Mouse (Mus musculus) lung, embryonic 15.5 days (tissue): ENCODE data around the gene Psmd8. TPM values are rescaled to one million over a fixed set of nuclear protein-coding genes. Genes with fewer than 3 reads are reported as not detected.
A peak's percentile ranks its signal among the peaks of the same experiment; 100 is the strongest.

Experiments
- ATAC-seq: fragments of 200-750 bp; cut with Nextera tagmentation; 2 replicates; pipeline ENCODE4 v1.8.0; 2017; ENCODE audit warnings: moderate number of reproducible peaks, borderline replicate concordance; ENCODE audit not compliant: low FRiP score, low TSS enrichment; ENCODE audit errors: extremely low read depth
- H3K27ac ChIP-seq: fragments of 300-500 bp; sonication (generic); 2 replicates; pipeline ENCODE4 v1.5.1; 2015; ENCODE audit warnings: moderate library complexity, mild to moderate bottlenecking, inconsistent platforms
- H3K27me3 ChIP-seq: fragments of 300-500 bp; sonication (generic); 2 replicates; pipeline ENCODE4 v1.6.1; 2015; ENCODE audit warnings: inconsistent platforms
- H3K36me3 ChIP-seq: fragments of 300-500 bp; sonication (generic); 2 replicates; pipeline ENCODE4 v1.6.1; 2015; ENCODE audit warnings: inconsistent platforms
- H3K4me1 ChIP-seq: fragments of 300-500 bp; sonication (generic); 2 replicates; pipeline ENCODE4 v1.6.1; 2015; ENCODE audit warnings: inconsistent platforms
- H3K4me2 ChIP-seq: fragments of 300-500 bp; sonication (generic); 2 replicates; pipeline ENCODE4 v1.6.1; 2015; ENCODE audit warnings: inconsistent platforms, mild to moderate bottlenecking, moderate library complexity
- H3K4me3 ChIP-seq: fragments of 300-500 bp; sonication (generic); 2 replicates; pipeline ENCODE4 v1.5.1; 2015; ENCODE audit warnings: mild to moderate bottlenecking, inconsistent platforms
- H3K9ac ChIP-seq: fragments of 300-500 bp; sonication (generic); 2 replicates; pipeline ENCODE4 v1.6.1; 2015; ENCODE audit warnings: inconsistent platforms
- H3K9me3 ChIP-seq: fragments of 300-500 bp; sonication (generic); 2 replicates; pipeline ENCODE4 v1.6.1; 2016; ENCODE audit warnings: inconsistent platforms
- WGBS: fragments of 180-500 bp; shearing (Covaris S2); methylation state at CpG from one replicate; pipeline ENCODE4 v1.1.7; 2015; 5-methylcytosine and 5-hydroxymethylcytosine counted together
- polyA plus RNA-seq: library from polyadenylated mRNA; unstranded; fragments of >200 nt; fragmentation: Nextera tagmentation; extraction: Ambion mirVana; gene quantifications from 2 replicates; pipeline ENCODE4 v1.2.1, GENCODE M21; 2015

Psmd8 gene
- polyA plus RNA-seq, 1 experiment from 2014 or later = 267 TPM

DNA sequence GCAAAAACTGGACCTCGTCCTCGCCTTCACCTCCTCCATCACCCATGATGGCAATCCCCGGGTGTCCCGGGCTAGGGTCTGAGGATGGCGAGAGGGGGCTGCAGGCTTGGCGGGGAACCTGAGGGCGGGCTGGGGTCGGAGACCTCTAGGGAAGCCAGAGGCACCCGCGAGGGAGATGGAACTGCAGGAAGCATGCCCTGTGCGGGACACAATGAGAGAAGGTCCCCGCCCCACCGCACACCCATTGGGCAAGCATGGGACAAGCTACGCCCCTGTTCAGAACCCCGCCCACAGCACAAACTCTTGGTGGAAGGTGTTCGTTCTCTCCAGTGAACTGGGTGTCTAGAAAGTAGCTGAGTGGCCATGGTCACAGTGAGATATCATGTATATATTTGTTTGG lies 55.5 kb downstream of the Psmd8 start, which contains the start of gene Ryr1:
Ryr1 (minus strand) TSS at position 210 of the 400 bp plus-strand sequence.
- Histone ChIP-seq H3K27ac (no peak within 1 kb of the TSS), H3K9me3 (no peaks in the 10 kb centered on the region), H3K4me1 (peaks cover 16% of the 10 kb centered on the region), H3K36me3 (no peaks in the 10 kb centered on the region), H3K4me2 (peak within 1 kb of the TSS; percentile 89), H3K4me3 (peak within 1 kb of the TSS; percentile 40), H3K9ac (peak within 1 kb of the TSS; percentile 40), H3K27me3 (no peaks in the 10 kb centered on the region)
- peak; percentile 90 for ATAC-seq
- WGBS = 0% methylated on average over 16 of the region's 16 CpGs

Other genes starting within 250 kb of the Psmd8 start
- gene Actn4, start 218.4 kb downstream of the Psmd8 start, polyA plus RNA-seq = 287 and 302 TPM in 2 replicates
- 360 and 364 TPM in 2 replicates for gene Eif3k, start 198.8 kb downstream of the Psmd8 start, polyA plus RNA-seq
- 7.4 and 9.8 TPM in 2 replicates for gene Map4k1, start 198.7 kb downstream of the Psmd8 start, polyA plus RNA-seq
- gene Ryr1, start 55.5 kb downstream of the Psmd8 start, polyA plus RNA-seq = 0.19 and 0.24 TPM in 2 replicates
- gene Rasgrp4, start 45.9 kb downstream of the Psmd8 start, polyA plus RNA-seq = 1.1 and 1.7 TPM in 2 replicates
- gene Fam98c, start 24.5 kb downstream of the Psmd8 start, polyA plus RNA-seq = 17.7 and 19.3 TPM in 2 replicates
- 0.34 and 0.74 TPM in 2 replicates for gene Ggn, start 10.5 kb downstream of the Psmd8 start, polyA plus RNA-seq
- 1.4 and 2.3 TPM in 2 replicates for gene Spred3, start 10.3 kb downstream of the Psmd8 start, polyA plus RNA-seq
- gene Catsperg1, start 33.3 kb upstream of the Psmd8 start, polyA plus RNA-seq = 0.86 and 1.0 TPM in 2 replicates
- gene Kcnk6, start 51.8 kb upstream of the Psmd8 start, polyA plus RNA-seq = 1.7 and 2.0 TPM in 2 replicates
- 133 and 134 TPM in 2 replicates for gene Yif1b, start 57.6 kb upstream of the Psmd8 start, polyA plus RNA-seq
- gene 2200002D01Rik, start 67.8 kb upstream of the Psmd8 start, polyA plus RNA-seq = 13.1 and 14.4 TPM in 2 replicates
- 325 and 332 TPM in 2 replicates for gene Spint2, start 101.2 kb upstream of the Psmd8 start, polyA plus RNA-seq
- 148 and 159 TPM in 2 replicates for gene Ppp1r14a, start 108.6 kb upstream of the Psmd8 start, polyA plus RNA-seq
- gene Dpf1, start 123.2 kb upstream of the Psmd8 start, polyA plus RNA-seq = 12.8 and 13.7 TPM in 2 replicates